Mouse (Mus musculus): Measurements from ENCODE around the gene Mrpl42. TPM values are rescaled to one million over a fixed set of nuclear protein-coding genes. Genes with fewer than 3 reads are reported as not detected.

The Mrpl42 gene
- total RNA-seq, 2 experiments from 2014 or later = 284 to 300 TPM

GRCm38 (mm10) chr10:95514656-95515292 is 13.0 kb upstream of the Mrpl42 start, which contains the start of gene Ube2n:
TSS of gene Ube2n (plus strand) at chr10:95515145.
- peak; percentile 98 for DNase-seq

GRCm38 (mm10) chr10:95513768-95514556 is 12.2 kb upstream of the Mrpl42 start:
- DNase-seq = no peak

GRCm38 (mm10) chr10:95512635-95513034 is 10.9 kb upstream of the Mrpl42 start:
- DNase-seq = no peak

GRCm38 (mm10) chr10:95509263-95509662 is 7.5 kb upstream of the Mrpl42 start:
- DNase-seq = no peak

GRCm38 (mm10) chr10:95508793-95509192 is 7.1 kb upstream of the Mrpl42 start:
- DNase-seq = no peak

- DNase-seq = no peak
These were observed 6.4 kb upstream of the Mrpl42 start for GRCm38 (mm10) chr10:95508126-95508525.

GRCm38 (mm10) chr10:95504341-95504740 is 2.6 kb upstream of the Mrpl42 start:
- DNase-seq = no peak

GRCm38 (mm10) chr10:95503443-95504235 is 1.9 kb upstream of the Mrpl42 start:
- DNase-seq = no peak

GRCm38 (mm10) chr10:95501033-95501432 is 707 bp downstream of the Mrpl42 start:
- DNase-seq = no peak

GRCm38 (mm10) chr10:95494268-95494667 is 7.5 kb downstream of the Mrpl42 start:
- no peak for DNase-seq

- DNase-seq = peak; percentile 64
These were observed 12.1 kb downstream of the Mrpl42 start for GRCm38 (mm10) chr10:95489653-95490052.

GRCm38 (mm10) chr10:95477516-95477915 is 24.2 kb downstream of the Mrpl42 start:
- no peak for DNase-seq

GRCm38 (mm10) chr10:95475923-95476322 is 25.8 kb downstream of the Mrpl42 start:
- peak; percentile 93 for DNase-seq

GRCm38 (mm10) chr10:95471889-95472547 is 29.7 kb downstream of the Mrpl42 start:
- no peak for DNase-seq

- no peak for DNase-seq
These were observed 30.6 kb downstream of the Mrpl42 start for GRCm38 (mm10) chr10:95471186-95471585.

GRCm38 (mm10) chr10:95468894-95469293 is 32.8 kb downstream of the Mrpl42 start:
- no peak for DNase-seq

- no peak for DNase-seq
These were observed 36.2 kb downstream of the Mrpl42 start for GRCm38 (mm10) chr10:95465485-95465896.

- no peak for DNase-seq
These were observed 37.2 kb downstream of the Mrpl42 start for GRCm38 (mm10) chr10:95464527-95464926.

- no peak for DNase-seq
These were observed 39.5 kb downstream of the Mrpl42 start for GRCm38 (mm10) chr10:95462231-95462630.

GRCm38 (mm10) chr10:95461053-95461553 is 40.6 kb downstream of the Mrpl42 start:
- no peak for DNase-seq

GRCm38 (mm10) chr10:95458050-95458806 is 43.5 kb downstream of the Mrpl42 start:
- DNase-seq = no peak
